In the genomic region with DNA sequence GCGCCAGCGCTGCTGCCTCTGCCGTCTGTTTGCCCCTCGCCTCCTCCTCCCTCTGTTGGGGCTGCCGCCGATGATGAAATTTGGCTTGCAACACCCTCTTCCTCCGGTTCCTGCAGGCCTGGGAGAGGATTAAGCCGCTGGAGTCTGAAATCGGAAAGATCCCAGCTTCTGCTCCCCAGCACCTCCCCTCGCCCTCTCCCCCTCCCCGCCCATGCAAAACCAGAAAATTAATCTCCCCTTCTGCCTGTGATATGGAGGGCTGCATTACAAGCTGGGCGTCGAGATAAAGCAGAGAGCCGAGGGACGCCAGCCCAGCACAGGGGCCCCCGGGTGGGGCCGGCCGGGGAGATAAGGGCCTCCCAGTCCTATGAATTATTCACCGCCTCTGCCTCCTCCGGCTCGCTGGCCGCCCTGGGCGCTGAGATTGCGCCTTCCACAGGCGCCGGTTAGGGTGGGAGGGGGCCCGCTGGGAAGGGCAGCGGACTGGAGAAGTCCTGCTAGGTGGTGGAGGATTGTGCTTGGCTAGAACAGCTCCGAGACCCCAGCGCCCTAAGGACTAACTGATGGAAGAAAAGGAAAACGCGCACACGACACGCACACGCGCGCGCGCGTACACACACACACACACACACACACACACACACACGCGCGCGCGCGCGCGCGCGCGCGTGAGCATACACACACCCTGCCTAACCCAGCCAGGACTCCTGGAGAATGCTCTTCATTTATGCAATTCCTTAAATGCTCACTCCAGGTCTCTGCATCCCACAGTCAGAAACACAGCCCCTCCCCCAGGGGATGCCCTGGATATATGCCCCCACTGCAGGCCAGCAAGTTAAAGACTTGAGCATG, we compare ENCODE assay signal across 8 mouse cellular contexts. TPM values are rescaled to one million over a fixed set of nuclear protein-coding genes. Genes with fewer than 3 reads are reported as not detected.
DNase-seq lines count a peak whose midpoint lies in the region; ATAC-seq and TF ChIP-seq lines count a peak whose summit lies in the region.

No protein-coding gene starts in this region.

- H3K27me3 ChIP-seq in testis, adult 2 months (ENCODE audit: control insufficient read depth, insufficient read depth, low read length): no peaks in the 10 kb centered on the region
- peaks cover 29% of the 10 kb centered on the region for H3K27me3 ChIP-seq in intestine, embryonic 14.5 days (replicated peaks; ENCODE audit: control insufficient read depth, insufficient read depth, low read length)
- peaks cover 33% of the 10 kb centered on the region for H3K27me3 ChIP-seq in limb, embryonic 14.5 days (ENCODE audit: control insufficient read depth, insufficient read depth, low read length)
- H3K27me3 ChIP-seq in midbrain, embryonic 13.5 days: 0 out of 2 replicates have a peak, but pooled peaks cover 4% of the 10 kb centered on the region
- peaks cover 13% of the 10 kb centered on the region for H3K27me3 ChIP-seq in stomach, embryonic 16.5 days (ENCODE audit: control insufficient read depth, insufficient read depth, low read length)

- peak overlapping the region; percentile 27; the same call in 1 of the 2 replicates for H3K9ac ChIP-seq in intestine, embryonic 14.5 days (ENCODE audit: low read length)
- H3K9ac ChIP-seq in limb, embryonic 14.5 days (ENCODE audit: low read depth, low read length, severe bottlenecking): peak overlapping the region; percentile 52
- H3K9ac ChIP-seq in midbrain, embryonic 13.5 days (replicated peaks): peak overlapping the region; percentile 62
- peak overlapping the region; percentile 52 for H3K9ac ChIP-seq in stomach, embryonic 16.5 days (ENCODE audit: low read length)

- no peak overlapping the region for H3K27ac ChIP-seq in testis, adult 2 months (ENCODE audit: control insufficient read depth, insufficient read depth, low read depth, low read length)
- no peak overlapping the region for H3K27ac ChIP-seq in gastrocnemius, adult 2 months
- peak overlapping the region; percentile 65 for H3K27ac ChIP-seq in intestine, embryonic 14.5 days (ENCODE audit: low read depth)
- no peak overlapping the region for H3K27ac ChIP-seq in limb, embryonic 14.5 days (replicated peaks; ENCODE audit: low read depth, low read length)
- peak overlapping the region; percentile 88 for H3K27ac ChIP-seq in midbrain, embryonic 13.5 days
- H3K27ac ChIP-seq in stomach, embryonic 16.5 days (ENCODE audit: low read length): peak overlapping the region; percentile 40

- peak overlapping the region; percentile 72 for H3K4me2 ChIP-seq in intestine, embryonic 14.5 days (ENCODE audit: low read length)
- H3K4me2 ChIP-seq in limb, embryonic 14.5 days (replicated peaks; ENCODE audit: low read depth, low read length, severe bottlenecking): peak overlapping the region; percentile 88
- peak overlapping the region; percentile 66 for H3K4me2 ChIP-seq in midbrain, embryonic 13.5 days (replicated peaks)
- H3K4me2 ChIP-seq in stomach, embryonic 16.5 days (ENCODE audit: low read depth, low read length): peak overlapping the region; percentile 72

- peak overlapping the region; percentile 15 for H3K4me3 ChIP-seq in testis, adult 2 months (ENCODE audit: control insufficient read depth, low read depth, low read length)
- peak overlapping the region; percentile 67 for H3K4me3 ChIP-seq in gastrocnemius, adult 2 months
- H3K4me3 ChIP-seq in intestine, embryonic 14.5 days (ENCODE audit: low read depth, low read length): peak overlapping the region; percentile 36
- peak overlapping the region; percentile 44 for H3K4me3 ChIP-seq in limb, embryonic 14.5 days (replicated peaks; ENCODE audit: low read length)
- H3K4me3 ChIP-seq in midbrain, embryonic 13.5 days (replicated peaks): peak overlapping the region; percentile 41
- H3K4me3 ChIP-seq in stomach, embryonic 16.5 days (replicated peaks; ENCODE audit: low read length): peak overlapping the region; percentile 41

- intact Hi-C loops in gastrocnemius, adult 2 months (cut with DNase I): loop anchor here (5.0 kb wide), 1 partner anchor 168 kb away; no protein-coding TSS in a partner anchor

- ATAC-seq in intestine, embryonic 14.5 days (replicated peaks; ENCODE audit: low FRiP score, low TSS enrichment, low read depth): peak; percentile 86
- ATAC-seq in limb, embryonic 14.5 days (ENCODE audit: low FRiP score, low read depth): peak; percentile 45; the same call in 1 of the 2 replicates
- peak; percentile 89 for ATAC-seq in midbrain, embryonic 13.5 days
- peak; percentile 87 for ATAC-seq in stomach, embryonic 16.5 days (ENCODE audit: insufficient read depth, low FRiP score)

- H3K36me3 ChIP-seq in testis, adult 2 months (ENCODE audit: control insufficient read depth, insufficient read depth, low read length): no peaks in the 10 kb centered on the region
- no peaks in the 10 kb centered on the region for H3K36me3 ChIP-seq in intestine, embryonic 14.5 days (ENCODE audit: control insufficient read depth, insufficient read depth, low read length)
- no peaks in the 10 kb centered on the region for H3K36me3 ChIP-seq in limb, embryonic 14.5 days (ENCODE audit: control insufficient read depth, insufficient read depth, low read length)
- no peaks in the 10 kb centered on the region for H3K36me3 ChIP-seq in midbrain, embryonic 13.5 days
- H3K36me3 ChIP-seq in stomach, embryonic 16.5 days (ENCODE audit: control insufficient read depth, insufficient read depth, low read length): no peaks in the 10 kb centered on the region

- TF ChIP-seq CTCF in testis, adult 2 months (IDR thresholded peaks at IDR 0.05; ENCODE audit: control insufficient read depth, insufficient read depth, insufficient replicate concordance, low read depth, low read length): no peak
- TF ChIP-seq CTCF in gastrocnemius, adult 2 months (IDR thresholded peaks at IDR 0.05): no peak

- peaks cover 14% of the 10 kb centered on the region for H3K4me1 ChIP-seq in testis, adult 2 months (ENCODE audit: control insufficient read depth, insufficient read depth, low read length)
- peaks cover 9% of the 10 kb centered on the region for H3K4me1 ChIP-seq in intestine, embryonic 14.5 days (replicated peaks; ENCODE audit: control insufficient read depth, insufficient read depth, low read length)
- peaks cover 11% of the 10 kb centered on the region for H3K4me1 ChIP-seq in limb, embryonic 14.5 days (ENCODE audit: control insufficient read depth, insufficient read depth, low read length)
- peaks cover 63% of the 10 kb centered on the region for H3K4me1 ChIP-seq in midbrain, embryonic 13.5 days (replicated peaks)
- peaks cover 11% of the 10 kb centered on the region; the same call in 1 of the 2 replicates for H3K4me1 ChIP-seq in stomach, embryonic 16.5 days (ENCODE audit: control insufficient read depth, insufficient read depth, low read length)

- no peaks in the 10 kb centered on the region for H3K9me3 ChIP-seq in intestine, embryonic 14.5 days (ENCODE audit: control insufficient read depth, low read length)
- no peaks in the 10 kb centered on the region for H3K9me3 ChIP-seq in limb, embryonic 14.5 days (ENCODE audit: control insufficient read depth, low read length)
- H3K9me3 ChIP-seq in midbrain, embryonic 13.5 days: no peaks in the 10 kb centered on the region
- no peaks in the 10 kb centered on the region for H3K9me3 ChIP-seq in stomach, embryonic 16.5 days (replicated peaks; ENCODE audit: control insufficient read depth, low read length)

- TF ChIP-seq POLR2A in testis, adult 2 months (IDR thresholded peaks at IDR 0.05; ENCODE audit: control insufficient read depth, low read depth, low read length): no peak
- no peak for TF ChIP-seq POLR2A in limb, embryonic 14.5 days (IDR thresholded peaks at IDR 0.05; ENCODE audit: borderline replicate concordance, extremely low read depth, insufficient read depth, insufficient read length)

- DNase-seq in testis, postnatal 14 days (ENCODE audit: low spot score): no peak
- DNase-seq in cerebellum, postnatal 36 days: peak; percentile 57 to 66
- peak; percentile 65 for DNase-seq in gastrocnemius, adult 2 months
- peak; percentile 84 for DNase-seq in intestine, embryonic 14.5 days (ENCODE audit: low spot score)
- DNase-seq in limb, embryonic 14.5 days (ENCODE audit: low spot score): peak; percentile 52

- WGBS in intestine, embryonic 14.5 days: under 1% methylated on average over 47 of the region's 52 CpGs
- 2% methylated on average over 49 of the region's 52 CpGs for WGBS in limb, embryonic 14.5 days
- under 1% methylated on average over 45 of the region's 52 CpGs for WGBS in midbrain, embryonic 13.5 days
- under 1% methylated on average over 52 of the region's 52 CpGs for WGBS in stomach, embryonic 16.5 days

RNA-seq across cellular contexts. Expression of gene Asic1, which starts 5.3 kb away (rescaled TPM):
- 0.07 and 0.16 TPM in 2 replicates for polyA plus RNA-seq in testis, adult 2 months (2012; rRNA removed)
- under 1 TPM in 1 of 2 experiments, not detected in 1; 0.31 TPM for total RNA-seq in gastrocnemius, adult 2 months (2021)
- 1.3 and 1.7 TPM in 2 replicates for polyA plus RNA-seq in intestine, embryonic 14.5 days (2014; fragmentation: Nextera tagmentation; extraction: Ambion mirVana)
- polyA plus RNA-seq in limb, embryonic 14.5 days (2012; rRNA removed): 3.4 TPM in 2 replicates
- polyA plus RNA-seq in limb, embryonic 14.5 days (2014; fragmentation: Nextera tagmentation; extraction: Ambion mirVana): 1.4 and 1.9 TPM in 2 replicates
- polyA plus RNA-seq in midbrain, embryonic 13.5 days (2015; fragmentation: Nextera tagmentation; extraction: Ambion mirVana): 48.0 and 54.5 TPM in 2 replicates
- 0.89 and 0.92 TPM in 2 replicates for polyA plus RNA-seq in stomach, embryonic 16.5 days (2015; fragmentation: Nextera tagmentation; extraction: Ambion mirVana)

RNA-seq across cellular contexts. Expression of gene Racgap1, which starts 13.4 kb away (rescaled TPM):
- 41.2 and 45.7 TPM in 2 replicates for polyA plus RNA-seq in testis, adult 2 months (2012; rRNA removed)
- under 1 TPM; 0.89 to 0.94 TPM for total RNA-seq in gastrocnemius, adult 2 months (2021)
- 104 and 111 TPM in 2 replicates for polyA plus RNA-seq in intestine, embryonic 14.5 days (2014; fragmentation: Nextera tagmentation; extraction: Ambion mirVana)
- polyA plus RNA-seq in limb, embryonic 14.5 days (2012; rRNA removed): 102 and 107 TPM in 2 replicates
- polyA plus RNA-seq in limb, embryonic 14.5 days (2014; fragmentation: Nextera tagmentation; extraction: Ambion mirVana): 82.1 and 92.4 TPM in 2 replicates
- polyA plus RNA-seq in midbrain, embryonic 13.5 days (2015; fragmentation: Nextera tagmentation; extraction: Ambion mirVana): 118 and 125 TPM in 2 replicates
- polyA plus RNA-seq in stomach, embryonic 16.5 days (2015; fragmentation: Nextera tagmentation; extraction: Ambion mirVana): 112 and 116 TPM in 2 replicates

RNA-seq across cellular contexts. Expression of gene Smarcd1, which starts 37.1 kb away (rescaled TPM):
- 26.3 and 30.9 TPM in 2 replicates for polyA plus RNA-seq in testis, adult 2 months (2012; rRNA removed)
- 1 to 10 TPM; 6.9 to 7.2 TPM for total RNA-seq in gastrocnemius, adult 2 months (2021)
- 39.0 and 42.3 TPM in 2 replicates for polyA plus RNA-seq in intestine, embryonic 14.5 days (2014; fragmentation: Nextera tagmentation; extraction: Ambion mirVana)
- polyA plus RNA-seq in limb, embryonic 14.5 days (2012; rRNA removed): 77.1 and 93.5 TPM in 2 replicates
- polyA plus RNA-seq in limb, embryonic 14.5 days (2014; fragmentation: Nextera tagmentation; extraction: Ambion mirVana): 41.9 and 49.2 TPM in 2 replicates
- 137 and 145 TPM in 2 replicates for polyA plus RNA-seq in midbrain, embryonic 13.5 days (2015; fragmentation: Nextera tagmentation; extraction: Ambion mirVana)
- 17.0 and 20.9 TPM in 2 replicates for polyA plus RNA-seq in stomach, embryonic 16.5 days (2015; fragmentation: Nextera tagmentation; extraction: Ambion mirVana)

RNA-seq across cellular contexts. Expression of gene Gm17349, which starts 40.5 kb away (rescaled TPM):
- not detected in 2 replicates for polyA plus RNA-seq in testis, adult 2 months (2012; rRNA removed)
- total RNA-seq in gastrocnemius, adult 2 months (2021): 1 to 10 TPM in 1 of 2 experiments, not detected in 1; 1.0 TPM
- polyA plus RNA-seq in intestine, embryonic 14.5 days (2014; fragmentation: Nextera tagmentation; extraction: Ambion mirVana): not detected in 2 replicates
- polyA plus RNA-seq in limb, embryonic 14.5 days (2012; rRNA removed): 0.63 TPM in 1 of 2 replicates, not detected in the other
- not detected in 2 replicates for polyA plus RNA-seq in limb, embryonic 14.5 days (2014; fragmentation: Nextera tagmentation; extraction: Ambion mirVana)
- polyA plus RNA-seq in midbrain, embryonic 13.5 days (2015; fragmentation: Nextera tagmentation; extraction: Ambion mirVana): not detected in 2 replicates
- polyA plus RNA-seq in stomach, embryonic 16.5 days (2015; fragmentation: Nextera tagmentation; extraction: Ambion mirVana): not detected in 2 replicates

RNA-seq across cellular contexts. Expression of gene Gpd1, which starts 52.5 kb away (rescaled TPM):
- 16.6 and 16.9 TPM in 2 replicates for polyA plus RNA-seq in testis, adult 2 months (2012; rRNA removed)
- 100 to 1,000 TPM; 381 to 575 TPM for total RNA-seq in gastrocnemius, adult 2 months (2021)
- 0.17 and 0.35 TPM in 2 replicates for polyA plus RNA-seq in intestine, embryonic 14.5 days (2014; fragmentation: Nextera tagmentation; extraction: Ambion mirVana)
- 1.4 TPM in 2 replicates for polyA plus RNA-seq in limb, embryonic 14.5 days (2012; rRNA removed)
- 0.15 and 0.22 TPM in 2 replicates for polyA plus RNA-seq in limb, embryonic 14.5 days (2014; fragmentation: Nextera tagmentation; extraction: Ambion mirVana)
- 1.3 and 1.6 TPM in 2 replicates for polyA plus RNA-seq in midbrain, embryonic 13.5 days (2015; fragmentation: Nextera tagmentation; extraction: Ambion mirVana)
- 7.4 and 9.2 TPM in 2 replicates for polyA plus RNA-seq in stomach, embryonic 16.5 days (2015; fragmentation: Nextera tagmentation; extraction: Ambion mirVana)

Comparison
In these comparisons a context has a peak if more than half of its experiments do, and no peak if none do; other contexts are left out.
1. H3K27ac ChIP-seq: peak in intestine, embryonic 14.5 days (single experiment), midbrain, embryonic 13.5 days (single experiment) and stomach, embryonic 16.5 days (single experiment); none in testis, adult 2 months (single experiment), gastrocnemius, adult 2 months (single experiment) and limb, embryonic 14.5 days (single experiment).
2. H3K4me3 ChIP-seq: peak in every context shown above with its lines; median percentile 67 in gastrocnemius, adult 2 months; 44 in limb, embryonic 14.5 days; 41 in midbrain, embryonic 13.5 days; 41 in stomach, embryonic 16.5 days; 36 in intestine, embryonic 14.5 days; 15 in testis, adult 2 months.
3. RNA of gene Asic1, which starts 5.3 kb away (polyA plus RNA-seq): 48.0 to 54.5 TPM in midbrain, embryonic 13.5 days; 1.4 to 3.4 TPM in limb, embryonic 14.5 days, 1.3 to 1.7 TPM in intestine, embryonic 14.5 days, 0.89 to 0.92 TPM in stomach, embryonic 16.5 days and 0.07 to 0.16 TPM in testis, adult 2 months; every median in the first group is over 10 times any median in the second.
4. Peak in every context shown above with its lines, with median percentiles within 50 percentile points of each other: ATAC-seq, H3K4me2 ChIP-seq and H3K9ac ChIP-seq.